Mouse (Mus musculus): ENCODE measurements around the gene Ifitm1.

The Ifitm1 gene

GRCm38 (mm10) chr7:140966921-140967320, at the start of gene Ifitm1:
Ifitm1 (plus strand) TSS chr7:140967221.
- DNase-seq (ENCODE audit: extremely low read depth, insufficient read length, low spot score) = no peak

DNA sequence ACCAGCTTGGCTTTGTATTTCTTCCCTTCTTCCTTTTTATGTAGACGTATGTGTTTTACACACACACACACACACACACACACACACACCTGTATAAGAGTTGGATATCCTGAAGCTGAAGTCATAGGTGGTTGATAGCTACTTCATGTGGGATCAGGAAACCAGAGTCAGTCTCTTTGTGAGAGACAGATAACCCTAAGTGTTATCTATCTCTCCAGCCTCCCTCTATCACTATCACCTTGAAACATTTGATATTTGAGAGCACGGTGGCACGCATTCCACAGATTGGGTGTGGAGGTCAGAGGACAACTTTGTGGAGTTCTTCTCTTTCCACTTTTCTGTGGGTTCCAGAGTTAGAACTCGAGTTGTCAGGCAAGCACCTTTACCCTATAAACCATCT, 47.1 kb upstream of the Ifitm1 start:
- DNase-seq (ENCODE audit: extremely low read depth, insufficient read length, low spot score) = no peak

DNA sequence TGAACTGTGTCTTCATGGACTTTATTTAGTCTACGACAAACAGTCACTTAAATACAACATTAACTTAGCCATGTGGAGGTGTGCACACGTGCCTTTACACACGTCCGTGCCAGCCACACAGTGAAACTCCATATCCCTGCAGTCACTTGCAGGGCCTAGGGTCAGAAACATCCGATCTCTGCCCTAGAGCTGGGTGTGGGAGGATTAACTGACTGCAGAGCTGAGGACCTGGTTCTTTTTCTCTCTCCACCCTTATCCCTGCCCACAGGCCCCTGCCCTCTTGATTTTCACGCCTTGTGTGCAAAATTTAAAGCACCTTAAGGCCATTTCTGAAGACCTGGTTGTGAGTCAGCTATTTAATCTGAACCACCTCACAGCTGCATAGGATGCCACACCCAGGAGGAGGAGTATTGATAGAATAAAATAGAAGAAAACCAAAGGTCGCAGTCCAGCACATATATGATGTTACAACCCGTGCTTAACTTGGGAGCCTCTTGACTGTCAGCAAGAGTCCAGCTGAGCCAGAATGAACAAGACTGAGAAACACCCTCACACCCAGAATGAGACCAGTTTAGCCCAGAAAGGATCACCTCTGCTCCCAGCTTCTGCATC, 46.5 kb upstream of the Ifitm1 start, which contains the start of gene Nlrp6:
TSS of gene Nlrp6 (plus strand) at position 485 of the 612 bp plus-strand sequence.
- no peak for DNase-seq (ENCODE audit: extremely low read depth, insufficient read length, low spot score)

GRCm38 (mm10) chr7:140921225-140921975, 45.6 kb upstream of the Ifitm1 start:
- no peak for DNase-seq (ENCODE audit: extremely low read depth, insufficient read length, low spot score)

DNA sequence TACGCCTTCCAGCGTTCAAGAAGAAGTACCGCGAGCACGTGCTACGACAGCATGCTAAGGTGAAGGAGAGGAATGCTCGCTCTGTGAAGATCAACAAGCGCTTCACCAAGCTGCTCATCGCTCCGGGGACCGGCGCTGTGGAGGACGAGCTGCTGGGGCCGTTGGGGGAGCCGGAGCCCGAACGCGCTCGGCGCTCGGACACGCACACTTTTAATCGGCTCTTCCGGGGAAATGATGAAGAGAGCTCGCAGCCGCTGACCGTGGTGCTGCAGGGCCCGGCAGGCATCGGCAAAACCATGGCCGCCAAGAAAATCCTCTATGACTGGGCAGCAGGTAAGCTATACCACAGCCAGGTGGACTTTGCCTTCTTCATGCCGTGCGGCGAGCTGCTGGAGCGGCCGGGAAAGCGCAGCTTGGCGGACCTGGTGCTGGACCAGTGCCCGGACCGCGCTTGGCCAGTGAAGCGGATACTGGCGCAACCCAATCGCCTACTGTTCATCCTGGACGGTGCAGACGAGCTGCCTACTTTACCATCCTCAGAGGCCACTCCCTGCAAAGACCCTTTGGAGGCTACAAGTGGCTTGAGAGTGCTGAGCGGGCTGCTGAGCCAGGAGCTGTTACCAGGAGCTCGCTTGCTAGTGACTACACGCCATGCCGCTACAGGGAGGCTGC, 44.5 kb upstream of the Ifitm1 start:
- DNase-seq (ENCODE audit: extremely low read depth, insufficient read length, low spot score) = no peak

DNA sequence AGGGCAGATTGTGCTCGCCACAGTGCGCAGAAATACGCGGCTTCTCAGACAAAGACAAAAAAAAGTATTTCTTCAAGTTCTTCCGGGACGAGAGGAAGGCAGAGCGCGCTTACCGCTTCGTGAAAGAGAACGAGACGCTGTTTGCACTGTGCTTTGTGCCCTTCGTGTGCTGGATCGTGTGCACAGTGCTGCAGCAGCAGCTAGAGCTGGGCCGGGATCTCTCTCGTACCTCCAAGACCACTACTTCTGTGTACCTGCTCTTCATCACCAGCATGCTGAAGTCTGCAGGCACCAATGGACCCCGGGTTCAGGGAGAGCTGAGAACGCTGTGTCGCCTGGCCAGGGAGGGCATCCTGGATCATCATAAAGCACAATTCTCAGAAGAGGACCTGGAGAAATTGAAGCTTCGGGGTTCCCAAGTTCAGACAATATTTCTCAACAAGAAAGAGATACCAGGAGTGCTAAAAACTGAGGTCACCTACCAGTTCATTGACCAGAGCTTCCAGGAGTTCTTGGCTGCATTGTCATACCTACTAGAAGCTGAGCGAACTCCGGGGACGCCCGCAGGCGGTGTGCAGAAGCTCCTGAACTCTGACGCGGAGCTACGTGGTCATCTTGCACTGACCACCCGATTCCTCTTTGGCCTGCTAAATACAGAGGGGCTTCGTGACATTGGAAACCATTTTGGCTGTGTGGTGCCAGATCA, 43.8 kb upstream of the Ifitm1 start:
- no peak for DNase-seq (ENCODE audit: extremely low read depth, insufficient read length, low spot score)

DNA sequence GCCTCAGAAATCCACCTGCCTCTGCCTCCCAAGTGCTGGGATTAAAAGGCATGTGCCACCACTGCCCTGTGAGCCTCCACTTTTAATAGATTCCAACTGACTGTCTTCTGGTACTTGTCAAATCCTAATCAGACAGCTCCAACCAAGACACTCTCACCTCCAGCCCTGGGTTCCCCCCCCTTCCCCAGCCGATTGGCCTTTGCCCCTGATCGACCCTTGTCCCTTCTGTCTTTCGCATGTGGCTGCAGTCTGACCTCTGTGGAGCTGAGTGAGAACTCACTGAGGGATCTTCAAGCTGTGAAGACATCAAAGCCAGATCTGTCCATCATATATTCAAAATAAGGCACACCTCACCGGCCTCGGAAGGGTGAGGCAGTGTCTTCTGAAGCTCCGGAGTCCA, 39.8 kb upstream of the Ifitm1 start:
- no peak for DNase-seq (ENCODE audit: extremely low read depth, insufficient read length, low spot score)

DNA sequence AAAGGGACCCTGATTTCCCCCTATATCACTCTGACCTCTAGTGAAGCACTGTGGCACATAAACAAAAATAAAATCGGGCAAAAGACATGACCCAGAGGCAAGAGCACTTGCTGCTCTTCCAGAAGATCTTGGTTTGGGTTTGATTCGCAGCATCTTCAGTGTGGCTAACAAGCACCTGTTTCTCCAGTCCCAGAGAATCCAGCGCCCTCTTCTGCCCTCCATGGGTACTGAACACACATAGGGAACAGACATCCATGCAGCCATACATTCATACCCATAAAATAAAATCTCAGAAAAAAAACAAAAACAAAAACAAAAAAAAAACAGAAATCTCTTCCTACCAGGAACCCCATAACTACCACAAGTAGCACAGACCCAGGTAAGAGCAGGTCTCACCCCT, 28.6 kb upstream of the Ifitm1 start:
- no peak for DNase-seq (ENCODE audit: extremely low read depth, insufficient read length, low spot score)

DNA sequence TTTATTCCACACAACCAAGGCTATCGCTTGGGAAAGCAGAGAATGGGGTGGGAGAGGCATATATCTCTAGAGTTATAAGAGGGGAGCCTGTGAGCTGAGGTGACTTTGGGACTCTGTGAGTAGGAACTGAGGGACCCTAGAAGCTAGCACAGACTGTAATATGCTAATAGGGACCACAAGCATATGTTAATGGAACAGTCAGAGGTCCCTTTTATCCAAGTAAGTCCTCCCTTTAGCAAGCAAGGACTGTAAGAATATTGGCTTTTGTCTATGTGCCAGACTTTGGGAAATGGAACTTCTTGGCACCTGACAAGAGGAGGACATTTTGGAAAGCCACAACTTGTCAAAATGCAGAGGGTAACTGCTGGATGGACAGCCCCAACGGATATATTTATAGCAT, 28.1 kb upstream of the Ifitm1 start:
- no peak for DNase-seq (ENCODE audit: extremely low read depth, insufficient read length, low spot score)

DNA sequence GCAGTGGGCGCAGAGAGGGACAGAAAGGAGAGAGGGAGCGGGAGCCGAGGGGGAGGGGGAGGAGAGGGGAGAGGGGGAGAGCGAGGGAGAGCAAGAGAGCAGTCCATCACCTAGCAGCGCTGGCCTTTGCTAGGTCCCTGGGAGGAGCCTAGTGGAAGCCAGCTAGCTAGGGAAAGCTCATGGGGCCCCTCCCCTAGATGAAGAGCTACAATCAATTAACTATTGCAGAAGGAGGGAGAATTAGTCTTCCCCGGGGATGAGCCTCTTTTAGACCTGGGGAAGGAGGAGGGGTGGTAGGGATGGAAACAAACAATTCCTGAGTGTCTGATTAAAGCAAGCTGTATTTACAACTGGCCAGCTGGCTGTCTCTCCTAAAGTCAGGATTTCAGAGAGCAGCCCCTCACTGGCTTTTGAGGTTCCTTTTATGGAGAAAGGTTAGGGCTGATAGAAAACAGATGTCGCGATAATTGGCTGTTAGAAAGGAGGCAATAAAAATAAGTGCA, 27.3 kb upstream of the Ifitm1 start:
- no peak for DNase-seq (ENCODE audit: extremely low read depth, insufficient read length, low spot score)

DNA sequence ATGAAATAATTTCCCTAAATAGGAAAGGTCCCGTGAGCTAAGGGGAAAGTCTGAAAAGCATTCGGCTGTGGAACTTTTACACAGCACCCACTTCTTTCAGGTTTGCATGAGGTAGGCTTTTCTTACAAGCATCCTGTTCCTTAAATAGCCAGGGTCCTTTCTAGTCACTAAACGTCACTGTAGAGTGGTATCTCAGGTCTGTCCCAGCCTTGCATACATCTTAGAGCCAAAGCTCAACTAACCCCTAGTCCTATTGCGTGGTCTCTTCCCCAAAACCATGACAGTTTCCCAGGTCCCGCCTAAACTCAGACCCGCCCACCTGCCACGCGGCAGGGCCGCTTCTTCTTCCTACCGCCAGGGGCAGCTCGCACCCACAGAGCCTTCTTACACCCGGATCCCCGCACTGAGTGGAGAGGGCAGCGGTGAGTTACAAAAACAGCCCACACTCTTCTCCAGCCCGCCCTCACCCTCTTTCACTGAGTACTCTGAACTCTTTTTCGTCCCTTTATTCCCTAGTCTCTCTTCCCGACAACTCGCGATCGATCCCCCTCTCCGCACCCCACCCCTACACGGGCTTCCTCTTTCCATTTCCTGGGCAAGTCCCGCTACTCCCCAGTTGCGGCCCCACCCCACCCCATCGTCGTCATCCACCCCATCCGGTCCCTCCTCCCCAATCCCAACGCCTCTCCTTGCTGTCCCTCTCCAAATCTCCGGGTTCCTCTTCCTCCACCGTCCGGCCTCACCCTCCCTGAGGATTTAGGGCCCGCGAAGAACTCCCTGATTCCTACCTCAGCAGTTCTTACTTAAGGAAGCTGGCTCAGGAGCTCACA, 25.6 kb upstream of the Ifitm1 start, which contains the start of gene Pgghg:
TSS of gene Pgghg (plus strand) at position 170 of the 830 bp plus-strand sequence.
- peak; percentile 96 for DNase-seq (ENCODE audit: extremely low read depth, insufficient read length, low spot score)

DNA sequence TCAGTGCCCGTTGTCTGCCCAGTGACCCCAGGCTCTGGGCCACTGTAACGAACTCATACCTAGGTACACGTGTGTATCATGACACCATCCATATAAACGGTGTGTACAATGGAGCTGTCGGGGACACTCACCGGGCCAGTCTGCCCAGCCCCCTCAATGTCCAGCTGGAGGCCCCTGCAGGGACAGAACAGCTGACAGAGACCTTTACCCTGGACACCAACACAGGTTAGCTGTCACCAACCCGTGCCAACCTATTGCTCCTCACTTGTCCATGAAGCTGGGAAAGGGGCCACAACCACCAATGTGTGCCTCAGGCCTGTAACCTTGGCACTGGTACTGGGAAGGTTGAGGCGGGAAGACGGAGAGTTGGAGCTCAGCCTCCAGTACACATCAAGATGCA, 24.7 kb upstream of the Ifitm1 start:
- no peak for DNase-seq (ENCODE audit: extremely low read depth, insufficient read length, low spot score)

DNA sequence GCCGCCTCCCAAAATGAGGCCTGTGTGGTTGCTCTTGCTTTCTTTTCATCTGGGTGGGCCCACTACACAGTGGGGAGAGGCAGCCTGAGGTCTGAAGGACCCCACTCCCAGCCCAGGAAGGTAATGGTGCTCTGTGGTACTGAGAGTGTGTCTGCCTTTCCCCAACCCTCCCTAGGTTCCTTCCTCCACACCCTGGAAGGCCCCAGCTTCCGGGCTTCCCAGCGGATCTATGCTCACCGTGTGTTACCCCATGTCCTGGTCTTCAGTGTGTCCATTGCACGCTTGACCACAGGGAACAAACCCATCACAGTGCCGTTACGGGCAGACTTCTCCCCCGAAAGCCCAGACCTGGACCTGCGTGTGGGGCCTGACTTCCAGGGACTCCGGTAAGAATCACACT, 24.2 kb upstream of the Ifitm1 start:
- DNase-seq (ENCODE audit: extremely low read depth, insufficient read length, low spot score) = no peak

DNA sequence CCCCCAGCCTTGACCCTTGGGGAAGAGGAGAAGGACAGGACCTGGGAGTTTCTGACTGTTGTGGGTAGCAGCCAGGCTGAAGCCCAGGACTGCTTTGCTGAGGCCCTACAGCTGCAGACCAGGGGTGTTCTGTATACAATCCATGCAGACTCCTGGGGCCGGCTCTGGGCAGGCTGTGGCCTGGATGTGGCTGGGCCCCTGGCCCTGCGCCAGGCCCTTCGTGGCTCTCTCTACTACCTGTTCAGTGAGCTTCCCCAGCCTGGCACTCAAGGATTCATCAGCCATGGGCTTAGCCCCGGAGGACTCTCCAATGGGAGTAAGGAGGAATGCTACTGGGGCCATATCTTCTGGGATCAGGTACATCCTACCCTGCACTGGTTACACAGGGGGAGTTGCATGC, 23.7 kb upstream of the Ifitm1 start:
- no peak for DNase-seq (ENCODE audit: extremely low read depth, insufficient read length, low spot score)

DNA sequence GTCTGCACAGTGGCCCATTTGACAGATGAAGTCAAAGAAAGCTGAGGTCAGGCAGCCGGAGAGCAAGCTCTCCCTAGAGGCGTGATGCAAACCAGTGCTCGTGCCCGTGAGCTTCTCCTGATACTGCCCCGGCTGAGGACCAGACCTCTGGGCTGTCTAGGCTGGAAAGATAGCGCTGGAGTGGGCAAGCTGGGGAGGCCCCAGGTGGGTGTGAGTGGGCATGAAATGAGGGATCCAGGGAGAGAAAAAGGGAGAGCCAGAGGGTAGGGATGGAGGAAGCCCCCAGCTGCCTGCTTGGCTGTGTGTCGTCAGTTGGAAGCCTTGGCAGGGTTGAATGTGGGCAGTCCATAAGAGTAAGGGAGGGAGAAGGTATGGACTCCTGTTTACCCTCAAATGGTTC, 22.8 kb upstream of the Ifitm1 start:
- DNase-seq (ENCODE audit: extremely low read depth, insufficient read length, low spot score) = no peak

DNA sequence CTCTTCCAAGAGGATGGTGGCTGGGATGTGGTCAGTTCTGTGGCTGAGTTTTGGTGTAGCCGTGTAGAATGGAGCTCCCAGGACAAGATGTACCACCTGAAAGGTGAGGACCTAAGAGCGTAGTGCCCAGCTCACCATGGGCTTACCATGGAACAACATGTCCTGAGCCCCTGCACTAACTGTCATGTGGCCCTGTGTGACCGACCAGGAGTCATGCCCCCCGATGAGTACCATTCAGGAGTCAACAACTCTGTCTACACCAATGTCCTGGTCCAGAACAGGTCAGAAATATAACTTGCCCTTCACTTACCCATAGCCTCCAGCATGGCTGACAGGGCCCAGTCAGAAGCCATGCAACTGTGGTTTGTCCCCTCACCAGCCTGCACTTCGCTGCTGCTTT, 21.8 kb upstream of the Ifitm1 start:
- no peak for DNase-seq (ENCODE audit: extremely low read depth, insufficient read length, low spot score)

DNA sequence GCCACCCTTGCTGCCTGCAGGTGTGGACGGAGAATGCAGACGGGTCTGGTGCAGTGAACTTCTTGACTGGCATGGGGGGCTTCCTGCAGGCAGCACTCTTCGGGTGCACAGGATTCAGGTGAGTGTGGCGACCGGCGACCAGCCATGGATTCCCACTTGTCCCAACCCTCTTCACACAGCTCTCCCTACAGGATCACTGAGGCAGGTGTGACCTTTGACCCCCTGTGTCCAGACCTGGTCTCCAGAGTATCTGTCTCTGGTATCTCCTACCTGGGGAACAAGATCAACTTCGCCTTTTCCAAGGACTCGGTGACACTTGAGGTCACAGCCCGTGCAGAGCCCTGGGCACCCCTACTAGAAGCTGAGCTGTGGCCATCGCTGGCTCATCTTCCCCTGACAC, 20.7 kb upstream of the Ifitm1 start:
- no peak for DNase-seq (ENCODE audit: extremely low read depth, insufficient read length, low spot score)

DNA sequence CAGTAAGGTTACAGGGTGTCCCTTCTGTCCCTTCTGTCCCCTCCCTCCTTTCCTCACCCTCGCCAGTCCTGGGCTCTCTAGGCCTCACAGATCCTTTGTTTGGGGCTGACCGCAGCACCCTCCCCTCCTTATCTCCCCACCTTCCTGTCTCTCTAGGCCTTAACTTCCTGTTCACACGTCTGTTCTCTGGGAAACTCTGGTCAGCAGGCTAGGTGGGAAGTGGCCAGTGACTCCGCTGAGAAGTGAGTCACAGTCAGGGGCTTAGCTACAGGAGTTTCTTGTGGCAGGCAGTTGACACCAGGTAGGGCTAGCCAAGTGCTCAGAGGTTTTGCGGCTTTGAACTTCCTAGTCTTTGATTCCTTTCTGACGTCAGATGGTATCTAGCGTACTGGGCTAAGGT, 20.0 kb upstream of the Ifitm1 start:
- DNase-seq (ENCODE audit: extremely low read depth, insufficient read length, low spot score) = no peak

GRCm38 (mm10) chr7:140948161-140948560, 18.9 kb upstream of the Ifitm1 start:
- DNase-seq (ENCODE audit: extremely low read depth, insufficient read length, low spot score) = no peak

DNA sequence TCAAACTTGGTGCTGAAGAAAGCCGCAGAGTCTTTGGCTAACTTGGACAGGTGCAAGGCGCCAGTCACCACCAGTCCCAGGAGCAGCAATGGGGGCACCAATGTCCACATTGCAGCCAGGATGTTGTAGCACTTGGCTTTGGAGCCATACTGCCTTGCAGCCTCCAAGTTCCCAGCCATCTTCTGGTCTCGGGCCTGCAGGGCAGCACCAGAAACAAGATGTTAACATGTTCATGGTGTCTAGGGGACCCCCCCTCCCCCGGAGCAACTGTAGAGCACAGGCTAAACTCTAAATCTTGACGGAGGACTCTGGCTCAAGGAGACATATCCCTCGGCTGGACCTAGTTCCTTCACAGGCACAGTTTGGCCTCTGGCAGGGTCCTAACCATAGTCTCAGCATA, 17.8 kb upstream of the Ifitm1 start:
- no peak for DNase-seq (ENCODE audit: extremely low read depth, insufficient read length, low spot score)

Measured in 3134 (cell line).